Mouse (Mus musculus): ENCODE data around the gene Olfr486. TPM values are rescaled to one million over a fixed set of nuclear protein-coding genes. Genes with fewer than 3 reads are reported as not detected.
"Not testable (repeated sequence)": the region's sequence is repeated elsewhere in the genome, so short reads cannot be mapped to it uniquely, and the experiment has no call there.

The Olfr486 gene
- polyA plus RNA-seq (2014; fragmentation: Nextera tagmentation; extraction: Ambion mirVana): not detected in 2 replicates

DNA sequence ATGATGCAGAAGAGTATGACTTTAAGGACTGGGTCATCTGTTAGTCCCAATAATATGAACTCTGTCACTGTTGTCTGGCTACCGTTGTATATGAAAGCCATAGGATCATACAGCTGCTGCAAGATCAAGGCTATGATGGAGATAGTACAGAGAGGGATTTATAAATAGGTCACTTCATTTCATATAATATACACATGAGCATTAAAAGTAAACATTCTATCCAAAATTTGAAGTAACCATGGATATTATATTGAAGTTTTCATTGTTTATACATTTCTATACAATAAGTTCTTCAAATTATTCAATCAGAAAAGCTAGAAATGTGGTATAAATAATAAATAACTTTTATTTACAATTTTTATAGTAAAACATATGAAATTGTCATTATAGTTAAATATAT is at the start of gene Olfr486:
Gene Olfr486, minus strand, starts transcription at position 101 of the 400 bp plus-strand sequence.
- H3K36me3 ChIP-seq (ENCODE audit: control insufficient read depth, insufficient read depth, low read length); DNase-seq (ENCODE audit: low spot score); H3K27ac ChIP-seq (ENCODE audit: low read depth, low read length); ATAC-seq (ENCODE audit: low FRiP score); H3K27me3 ChIP-seq (ENCODE audit: control insufficient read depth, insufficient read depth, low read length); H3K4me2 ChIP-seq (replicated peaks; ENCODE audit: low read depth, low read length); H3K4me1 ChIP-seq (replicated peaks; ENCODE audit: control insufficient read depth, insufficient read depth, low read length); H3K9me3 ChIP-seq (ENCODE audit: control insufficient read depth, low read length); H3K4me3 ChIP-seq (ENCODE audit: low read depth, low read length); H3K9ac ChIP-seq (ENCODE audit: low read depth, low read length): not testable (repeated sequence)
- 95% methylated on average over 1 of the region's 1 CpGs for WGBS

DNA sequence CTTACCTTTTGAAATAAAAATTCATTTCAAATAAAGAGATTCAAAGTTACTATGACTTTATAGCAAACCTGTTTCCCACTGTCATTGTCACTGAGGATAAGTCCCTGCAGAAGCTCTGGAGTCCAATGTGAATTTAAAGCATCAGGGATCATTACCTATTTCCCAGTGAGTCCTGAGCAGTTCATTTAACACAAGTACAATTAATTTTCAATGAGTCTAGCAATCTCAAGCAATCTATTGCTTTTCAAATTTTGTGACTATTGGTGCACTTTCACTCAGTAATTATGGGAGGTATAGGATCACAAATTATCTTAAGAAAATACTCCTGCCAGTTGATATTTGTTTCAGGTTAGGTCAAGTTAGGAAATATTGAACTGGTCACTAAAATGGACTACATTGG is 42.0 kb upstream of the Olfr486 start, which contains the start of gene Olfr487:
Gene Olfr487, minus strand, starts transcription at position 101 of the 400 bp plus-strand sequence.
- not testable (repeated sequence) for H3K27me3 ChIP-seq (ENCODE audit: control insufficient read depth, insufficient read depth, low read length); H3K9ac ChIP-seq (ENCODE audit: low read depth, low read length); H3K4me1 ChIP-seq (replicated peaks; ENCODE audit: control insufficient read depth, insufficient read depth, low read length); H3K9me3 ChIP-seq (ENCODE audit: control insufficient read depth, low read length); H3K4me3 ChIP-seq (ENCODE audit: low read depth, low read length); H3K4me2 ChIP-seq (replicated peaks; ENCODE audit: low read depth, low read length); H3K36me3 ChIP-seq (ENCODE audit: control insufficient read depth, insufficient read depth, low read length); H3K27ac ChIP-seq (ENCODE audit: low read depth, low read length); ATAC-seq (ENCODE audit: low FRiP score); DNase-seq (ENCODE audit: low spot score)

- Histone ChIP-seq H3K4me2 (replicated peaks; ENCODE audit: low read depth, low read length) (no peak overlapping the region), H3K27ac (ENCODE audit: low read depth, low read length) (no peak overlapping the region), H3K4me1 (replicated peaks; ENCODE audit: control insufficient read depth, insufficient read depth, low read length) (no peaks in the 10 kb centered on the region), H3K4me3 (ENCODE audit: low read depth, low read length) (no peak overlapping the region), H3K36me3 (ENCODE audit: control insufficient read depth, insufficient read depth, low read length) (no peaks in the 10 kb centered on the region), H3K9ac (ENCODE audit: low read depth, low read length) (no peak overlapping the region), H3K27me3 (ENCODE audit: control insufficient read depth, insufficient read depth, low read length) (no peaks in the 10 kb centered on the region), H3K9me3 (ENCODE audit: control insufficient read depth, low read length) (no peaks in the 10 kb centered on the region)
- no peak for ATAC-seq (ENCODE audit: low FRiP score)
- 51% methylated on average over 6 of the region's 6 CpGs for WGBS
- DNase-seq (ENCODE audit: low spot score): no peak
Measured at GRCm38 (mm10) chr7:108196938-108197337, 24.4 kb upstream of the Olfr486 start.

DNA sequence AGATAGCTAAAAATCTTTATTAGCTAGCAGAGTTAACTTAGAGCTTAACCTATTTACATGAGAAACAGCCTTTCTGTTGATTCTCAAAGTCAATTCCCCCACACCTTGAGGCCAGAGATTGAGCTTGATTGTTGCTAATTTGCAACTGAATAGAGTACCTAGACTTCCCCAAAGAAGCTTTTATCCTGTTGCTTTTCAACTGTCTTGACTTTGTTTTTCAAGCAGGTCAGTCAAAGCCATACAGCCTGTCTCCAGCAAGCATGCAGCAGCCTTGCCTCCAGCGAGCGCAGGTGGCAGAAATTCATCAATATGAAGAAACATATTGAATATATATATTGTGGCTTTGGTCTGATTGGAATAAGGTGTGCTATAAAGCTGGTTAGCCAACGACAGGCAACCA is 23.8 kb upstream of the Olfr486 start:
- WGBS: 56% methylated on average over 3 of the region's 3 CpGs
- not testable (repeated sequence) for H3K4me3 ChIP-seq (ENCODE audit: low read depth, low read length); H3K27ac ChIP-seq (ENCODE audit: low read depth, low read length); H3K9ac ChIP-seq (ENCODE audit: low read depth, low read length); H3K36me3 ChIP-seq (ENCODE audit: control insufficient read depth, insufficient read depth, low read length); H3K4me2 ChIP-seq (replicated peaks; ENCODE audit: low read depth, low read length); H3K27me3 ChIP-seq (ENCODE audit: control insufficient read depth, insufficient read depth, low read length); DNase-seq (ENCODE audit: low spot score); H3K9me3 ChIP-seq (ENCODE audit: control insufficient read depth, low read length); ATAC-seq (ENCODE audit: low FRiP score); H3K4me1 ChIP-seq (replicated peaks; ENCODE audit: control insufficient read depth, insufficient read depth, low read length)

DNA sequence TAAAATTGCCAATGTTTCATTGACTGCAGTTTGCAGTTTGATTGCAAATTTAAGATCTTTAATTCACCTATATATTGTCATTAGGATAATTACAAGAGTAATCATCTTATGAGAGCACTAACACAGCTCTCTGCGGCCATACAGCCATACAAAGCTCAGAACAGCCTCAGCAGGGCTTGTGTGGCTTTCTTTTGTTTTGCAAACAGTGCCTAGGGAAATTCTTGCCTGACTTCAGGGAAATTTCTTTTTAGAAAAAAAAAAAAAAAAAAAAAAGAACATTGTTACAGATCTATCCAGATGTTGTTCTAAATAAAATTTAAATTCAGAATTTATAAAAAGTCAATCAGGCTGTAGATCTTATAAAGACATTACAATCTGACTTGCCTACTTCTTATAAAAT is 20.2 kb upstream of the Olfr486 start:
- not testable (repeated sequence) for H3K9me3 ChIP-seq (ENCODE audit: control insufficient read depth, low read length); H3K4me1 ChIP-seq (replicated peaks; ENCODE audit: control insufficient read depth, insufficient read depth, low read length); H3K36me3 ChIP-seq (ENCODE audit: control insufficient read depth, insufficient read depth, low read length); ATAC-seq (ENCODE audit: low FRiP score); H3K27ac ChIP-seq (ENCODE audit: low read depth, low read length); H3K4me2 ChIP-seq (replicated peaks; ENCODE audit: low read depth, low read length); H3K9ac ChIP-seq (ENCODE audit: low read depth, low read length); DNase-seq (ENCODE audit: low spot score); H3K27me3 ChIP-seq (ENCODE audit: control insufficient read depth, insufficient read depth, low read length); H3K4me3 ChIP-seq (ENCODE audit: low read depth, low read length)
- 33% methylated on average over 1 of the region's 1 CpGs for WGBS

DNA sequence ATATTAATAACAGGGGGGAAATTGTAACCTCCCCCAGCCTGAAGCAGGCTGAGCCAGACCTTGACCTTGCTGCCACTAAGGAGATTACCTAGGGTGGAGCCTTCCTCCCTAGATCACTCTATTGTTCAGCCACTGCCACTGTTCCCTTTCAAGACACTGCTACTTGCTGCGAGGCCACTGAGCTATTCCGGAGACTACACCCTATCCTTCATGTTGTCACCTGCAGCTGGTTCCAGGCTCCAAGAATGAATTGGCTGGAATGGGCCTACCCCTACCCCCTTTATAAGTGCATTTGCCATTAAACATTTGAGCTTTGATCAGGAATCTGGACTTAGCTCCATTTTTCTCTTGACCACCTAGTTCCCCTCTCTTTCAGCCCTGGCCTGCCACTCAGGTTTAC is 18.7 kb upstream of the Olfr486 start:
- 55% methylated on average over 2 of the region's 2 CpGs for WGBS
- not testable (repeated sequence) for H3K27ac ChIP-seq (ENCODE audit: low read depth, low read length); ATAC-seq (ENCODE audit: low FRiP score); H3K9me3 ChIP-seq (ENCODE audit: control insufficient read depth, low read length); H3K27me3 ChIP-seq (ENCODE audit: control insufficient read depth, insufficient read depth, low read length); H3K4me1 ChIP-seq (replicated peaks; ENCODE audit: control insufficient read depth, insufficient read depth, low read length); DNase-seq (ENCODE audit: low spot score); H3K4me3 ChIP-seq (ENCODE audit: low read depth, low read length); H3K4me2 ChIP-seq (replicated peaks; ENCODE audit: low read depth, low read length); H3K36me3 ChIP-seq (ENCODE audit: control insufficient read depth, insufficient read depth, low read length); H3K9ac ChIP-seq (ENCODE audit: low read depth, low read length)

DNA sequence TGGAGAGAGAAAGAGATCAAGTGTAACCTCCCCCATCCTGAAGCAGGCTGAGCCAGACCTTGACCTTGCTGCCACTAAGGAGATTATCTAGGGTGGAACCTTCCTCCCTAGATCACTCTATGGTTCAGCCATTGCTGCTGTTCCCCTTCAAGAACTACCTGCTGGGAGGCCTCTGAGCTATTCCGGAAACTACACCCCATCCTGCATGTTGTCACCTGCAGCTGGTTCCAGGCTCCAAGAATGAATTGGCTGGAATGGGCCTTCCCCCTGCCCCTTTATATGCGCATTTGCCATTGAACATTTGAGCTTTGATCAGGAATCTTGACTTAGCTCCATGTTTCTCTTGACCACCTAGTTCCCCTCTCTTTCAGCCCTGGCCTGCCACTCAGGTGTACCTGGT is 12.7 kb upstream of the Olfr486 start:
- H3K9ac ChIP-seq (ENCODE audit: low read depth, low read length); DNase-seq (ENCODE audit: low spot score); H3K27me3 ChIP-seq (ENCODE audit: control insufficient read depth, insufficient read depth, low read length); H3K9me3 ChIP-seq (ENCODE audit: control insufficient read depth, low read length); H3K4me3 ChIP-seq (ENCODE audit: low read depth, low read length); H3K4me1 ChIP-seq (replicated peaks; ENCODE audit: control insufficient read depth, insufficient read depth, low read length); H3K36me3 ChIP-seq (ENCODE audit: control insufficient read depth, insufficient read depth, low read length); ATAC-seq (ENCODE audit: low FRiP score); H3K27ac ChIP-seq (ENCODE audit: low read depth, low read length); H3K4me2 ChIP-seq (replicated peaks; ENCODE audit: low read depth, low read length): not testable (repeated sequence)
- WGBS: 84% methylated on average over 2 of the region's 2 CpGs

- DNase-seq (ENCODE audit: low spot score); H3K9me3 ChIP-seq (ENCODE audit: control insufficient read depth, low read length); H3K4me2 ChIP-seq (replicated peaks; ENCODE audit: low read depth, low read length); ATAC-seq (ENCODE audit: low FRiP score); H3K9ac ChIP-seq (ENCODE audit: low read depth, low read length); H3K27me3 ChIP-seq (ENCODE audit: control insufficient read depth, insufficient read depth, low read length); H3K36me3 ChIP-seq (ENCODE audit: control insufficient read depth, insufficient read depth, low read length); H3K4me3 ChIP-seq (ENCODE audit: low read depth, low read length); H3K27ac ChIP-seq (ENCODE audit: low read depth, low read length); H3K4me1 ChIP-seq (replicated peaks; ENCODE audit: control insufficient read depth, insufficient read depth, low read length): not testable (repeated sequence)
- 81% methylated on average over 3 of the region's 3 CpGs for WGBS
Measured at GRCm38 (mm10) chr7:108184401-108184800, 11.9 kb upstream of the Olfr486 start.

DNA sequence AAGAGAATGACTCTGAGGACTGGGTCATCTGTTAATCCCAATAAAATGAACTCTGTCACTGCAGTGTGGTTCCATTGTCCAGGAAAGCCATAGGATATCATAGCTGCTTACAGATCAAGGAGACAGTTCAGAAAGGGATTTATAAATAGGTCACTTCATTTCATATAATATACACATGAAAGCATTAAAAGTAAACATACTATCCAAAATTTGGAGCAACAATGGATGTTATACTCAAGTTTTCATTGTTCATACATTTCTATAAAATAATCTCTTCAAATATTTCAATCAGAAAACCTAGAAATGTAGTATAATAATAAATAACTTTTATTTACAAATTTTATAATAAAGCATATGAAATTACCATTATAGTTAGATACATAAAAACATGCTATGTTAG is 12.8 kb downstream of the Olfr486 start, which contains the start of gene Olfr485:
Gene Olfr485, minus strand, starts transcription at position 101 of the 400 bp plus-strand sequence.
- H3K27me3 ChIP-seq (ENCODE audit: control insufficient read depth, insufficient read depth, low read length): no peaks in the 10 kb centered on the region
- no peak within 1 kb of the TSS for H3K27ac ChIP-seq (ENCODE audit: low read depth, low read length)
- no peaks in the 10 kb centered on the region for H3K9me3 ChIP-seq (ENCODE audit: control insufficient read depth, low read length)
- no peaks in the 10 kb centered on the region for H3K4me1 ChIP-seq (replicated peaks; ENCODE audit: control insufficient read depth, insufficient read depth, low read length)
- no peak within 1 kb of the TSS for H3K4me3 ChIP-seq (ENCODE audit: low read depth, low read length)
- no peak within 1 kb of the TSS for H3K4me2 ChIP-seq (replicated peaks; ENCODE audit: low read depth, low read length)
- no peak for DNase-seq (ENCODE audit: low spot score)
- H3K36me3 ChIP-seq (ENCODE audit: control insufficient read depth, insufficient read depth, low read length): no peaks in the 10 kb centered on the region
- H3K9ac ChIP-seq (ENCODE audit: low read depth, low read length): no peak within 1 kb of the TSS
- ATAC-seq (ENCODE audit: low FRiP score): no peak

All from hindbrain, embryonic 11.5 days (tissue).